Mouse (Mus musculus): ENCODE data around the gene Cabp7.

GRCm38 (mm10) chr11:4768399-4768798 lies 21.8 kb upstream of the Cabp7 start:
- TF ChIP-seq CTCF (IDR thresholded peaks at IDR 0.05; ENCODE audit: insufficient read depth, low read length): no peak
- no peak for TF ChIP-seq POLR2A (IDR thresholded peaks at IDR 0.05; ENCODE audit: borderline replicate concordance, extremely low read depth, low read depth, low read length)
